Mouse (Mus musculus): ENCODE data around the gene Ddx5. TPM values are rescaled to one million over a fixed set of nuclear protein-coding genes. Genes with fewer than 3 reads are reported as not detected.
"Not testable (repeated sequence)": the region's sequence is repeated elsewhere in the genome, so short reads cannot be mapped to it uniquely, and the experiment has no call there.

Ddx5 gene
- polyA plus RNA-seq, 1 experiment from 2014 or later = 354 TPM

- 94% methylated on average over 2 of the region's 2 CpGs for WGBS
- peaks cover 99% of the 10 kb centered on the region for H3K36me3 ChIP-seq
- H3K9me3 ChIP-seq (replicated peaks) = no peaks in the 10 kb centered on the region
- no peak overlapping the region for H3K27ac ChIP-seq
- no peaks in the 10 kb centered on the region for H3K4me1 ChIP-seq
- no peaks in the 10 kb centered on the region for H3K27me3 ChIP-seq (ENCODE audit: low read depth, poor library complexity, severe bottlenecking)
- no peak for DNase-seq (ENCODE audit: low spot score)
- no peak overlapping the region for H3K4me3 ChIP-seq
Observed at GRCm38 (mm10) chr11:106815761-106816160, 26.8 kb upstream of the Ddx5 start.

GRCm38 (mm10) chr11:106815331-106815730 lies 26.3 kb upstream of the Ddx5 start:
- Histone ChIP-seq H3K4me1 (no peaks in the 10 kb centered on the region), H3K36me3 (peaks cover 99% of the 10 kb centered on the region), H3K27me3 (ENCODE audit: low read depth, poor library complexity, severe bottlenecking) (no peaks in the 10 kb centered on the region), H3K4me3 (no peak overlapping the region), H3K9me3 (replicated peaks) (no peaks in the 10 kb centered on the region), H3K27ac (no peak overlapping the region)
- 97% methylated on average over 2 of the region's 2 CpGs for WGBS
- no peak for DNase-seq (ENCODE audit: low spot score)

GRCm38 (mm10) chr11:106814601-106815320 lies 25.8 kb upstream of the Ddx5 start:
- 78% methylated on average over 14 of the region's 14 CpGs for WGBS
- H3K36me3 ChIP-seq = peaks cover 100% of the 10 kb centered on the region
- no peaks in the 10 kb centered on the region for H3K9me3 ChIP-seq (replicated peaks)

GRCm38 (mm10) chr11:106812410-106813136 lies 23.6 kb upstream of the Ddx5 start:
- no peak for DNase-seq (ENCODE audit: low spot score)
- Histone ChIP-seq H3K4me1 (no peaks in the 10 kb centered on the region), H3K36me3 (peaks cover 96% of the 10 kb centered on the region), H3K27ac (no peak overlapping the region), H3K4me3 (no peak overlapping the region), H3K27me3 (ENCODE audit: low read depth, poor library complexity, severe bottlenecking) (no peaks in the 10 kb centered on the region), H3K9me3 (replicated peaks) (no peaks in the 10 kb centered on the region)
- WGBS = 95% methylated on average over 7 of the region's 7 CpGs

More at GRCm38 (mm10) chr11:106814601-106815320, 25.8 kb upstream of the Ddx5 start:
- H3K27ac ChIP-seq = peak overlapping the region; percentile 14; the same call in 1 of the 2 replicates
- H3K27me3 ChIP-seq (ENCODE audit: low read depth, poor library complexity, severe bottlenecking) = no peaks in the 10 kb centered on the region
- H3K4me3 ChIP-seq = no peak overlapping the region
- H3K4me1 ChIP-seq = no peaks in the 10 kb centered on the region
- DNase-seq (ENCODE audit: low spot score) = no peak

- H3K36me3 ChIP-seq = peaks cover 84% of the 10 kb centered on the region
- not testable (repeated sequence) for H3K27ac ChIP-seq; H3K4me3 ChIP-seq; H3K4me1 ChIP-seq; H3K27me3 ChIP-seq (ENCODE audit: low read depth, poor library complexity, severe bottlenecking); H3K9me3 ChIP-seq (replicated peaks); DNase-seq (ENCODE audit: low spot score)
- 92% methylated on average over 1 of the region's 1 CpGs for WGBS
Observed at GRCm38 (mm10) chr11:106807442-106807841, 18.5 kb upstream of the Ddx5 start.

- Histone ChIP-seq H3K27ac (no peak overlapping the region), H3K9me3 (replicated peaks) (no peaks in the 10 kb centered on the region), H3K27me3 (ENCODE audit: low read depth, poor library complexity, severe bottlenecking) (no peaks in the 10 kb centered on the region), H3K36me3 (peaks cover 90% of the 10 kb centered on the region), H3K4me3 (no peak overlapping the region), H3K4me1 (no peaks in the 10 kb centered on the region)
- DNase-seq (ENCODE audit: low spot score) = no peak
- 91% methylated on average over 10 of the region's 10 CpGs for WGBS
Observed at GRCm38 (mm10) chr11:106802069-106802627, 13.2 kb upstream of the Ddx5 start.

GRCm38 (mm10) chr11:106795679-106796078 lies 6.7 kb upstream of the Ddx5 start:
- no peak for DNase-seq (ENCODE audit: low spot score)
- H3K27me3 ChIP-seq (ENCODE audit: low read depth, poor library complexity, severe bottlenecking) = no peaks in the 10 kb centered on the region
- no peak overlapping the region for H3K27ac ChIP-seq
- 0 out of 2 replicates have a peak, but pooled peaks cover 9% of the 10 kb centered on the region for H3K4me1 ChIP-seq
- H3K36me3 ChIP-seq = peaks cover 87% of the 10 kb centered on the region
- 37% methylated on average over 9 of the region's 9 CpGs for WGBS
- no peaks in the 10 kb centered on the region for H3K9me3 ChIP-seq (replicated peaks)
- no peak overlapping the region for H3K4me3 ChIP-seq

GRCm38 (mm10) chr11:106793846-106794245 lies 4.9 kb upstream of the Ddx5 start:
- Histone ChIP-seq H3K27me3 (ENCODE audit: low read depth, poor library complexity, severe bottlenecking) (no peaks in the 10 kb centered on the region), H3K36me3 (peaks cover 68% of the 10 kb centered on the region), H3K9me3 (replicated peaks) (no peaks in the 10 kb centered on the region), H3K4me3 (no peak overlapping the region), H3K27ac (no peak overlapping the region), H3K4me1 (peaks cover 19% of the 10 kb centered on the region; the same call in 1 of the 2 replicates)
- DNase-seq (ENCODE audit: low spot score) = no peak
- 76% methylated on average over 4 of the region's 4 CpGs for WGBS

GRCm38 (mm10) chr11:106789649-106790048 lies 664 bp upstream of the Ddx5 start:
- H3K36me3 ChIP-seq = peaks cover 65% of the 10 kb centered on the region
- H3K27ac ChIP-seq = peak overlapping the region; percentile 100

GRCm38 (mm10) chr11:106788026-106788774 lies 785 bp downstream of the Ddx5 start:
- H3K9me3 ChIP-seq (replicated peaks) = no peaks in the 10 kb centered on the region
- under 1% methylated on average over 74 of the region's 79 CpGs for WGBS
- peak overlapping the region; percentile 100 for H3K27ac ChIP-seq
- peak overlapping the region; percentile 96 for H3K4me3 ChIP-seq
- DNase-seq (ENCODE audit: low spot score) = peak; percentile 100
- H3K36me3 ChIP-seq = peaks cover 65% of the 10 kb centered on the region
- H3K27me3 ChIP-seq (ENCODE audit: low read depth, poor library complexity, severe bottlenecking) = no peaks in the 10 kb centered on the region
- H3K4me1 ChIP-seq = peaks cover 22% of the 10 kb centered on the region

More at GRCm38 (mm10) chr11:106789649-106790048, 664 bp upstream of the Ddx5 start:
- peak; percentile 46 for DNase-seq (ENCODE audit: low spot score)
- H3K27me3 ChIP-seq (ENCODE audit: low read depth, poor library complexity, severe bottlenecking) = no peaks in the 10 kb centered on the region
- H3K4me3 ChIP-seq = peak overlapping the region; percentile 96
- no peaks in the 10 kb centered on the region for H3K9me3 ChIP-seq (replicated peaks)
- H3K4me1 ChIP-seq = peaks cover 22% of the 10 kb centered on the region
- WGBS = 1% methylated on average over 6 of the region's 6 CpGs

GRCm38 (mm10) chr11:106787131-106788025 lies 1.6 kb downstream of the Ddx5 start:
- H3K9me3 ChIP-seq (replicated peaks) = no peaks in the 10 kb centered on the region
- DNase-seq (ENCODE audit: low spot score) = peak; percentile 87
- H3K36me3 ChIP-seq = peaks cover 65% of the 10 kb centered on the region
- H3K4me3 ChIP-seq = peak overlapping the region; percentile 96
- peak overlapping the region; percentile 100 for H3K27ac ChIP-seq
- peaks cover 22% of the 10 kb centered on the region for H3K4me1 ChIP-seq
- under 1% methylated on average over 65 of the region's 65 CpGs for WGBS
- H3K27me3 ChIP-seq (ENCODE audit: low read depth, poor library complexity, severe bottlenecking) = no peaks in the 10 kb centered on the region

GRCm38 (mm10) chr11:106785043-106785442 lies 3.9 kb downstream of the Ddx5 start:
- Histone ChIP-seq H3K4me1 (peaks cover 15% of the 10 kb centered on the region), H3K4me3 (no peak overlapping the region), H3K27me3 (ENCODE audit: low read depth, poor library complexity, severe bottlenecking) (no peaks in the 10 kb centered on the region), H3K9me3 (replicated peaks) (no peaks in the 10 kb centered on the region), H3K27ac (no peak overlapping the region), H3K36me3 (peaks cover 77% of the 10 kb centered on the region)
- no peak for DNase-seq (ENCODE audit: low spot score)
- WGBS = 93% methylated on average over 1 of the region's 1 CpGs
